Mouse (Mus musculus): Measurements from ENCODE around the gene Olfml2a. TPM values are rescaled to one million over a fixed set of nuclear protein-coding genes. Genes with fewer than 3 reads are reported as not detected.
A peak's percentile ranks its signal among the peaks of the same experiment; 100 is the strongest.

The Olfml2a gene
- polyA plus RNA-seq, 1 experiment from 2014 or later = 1.5 TPM

DNA sequence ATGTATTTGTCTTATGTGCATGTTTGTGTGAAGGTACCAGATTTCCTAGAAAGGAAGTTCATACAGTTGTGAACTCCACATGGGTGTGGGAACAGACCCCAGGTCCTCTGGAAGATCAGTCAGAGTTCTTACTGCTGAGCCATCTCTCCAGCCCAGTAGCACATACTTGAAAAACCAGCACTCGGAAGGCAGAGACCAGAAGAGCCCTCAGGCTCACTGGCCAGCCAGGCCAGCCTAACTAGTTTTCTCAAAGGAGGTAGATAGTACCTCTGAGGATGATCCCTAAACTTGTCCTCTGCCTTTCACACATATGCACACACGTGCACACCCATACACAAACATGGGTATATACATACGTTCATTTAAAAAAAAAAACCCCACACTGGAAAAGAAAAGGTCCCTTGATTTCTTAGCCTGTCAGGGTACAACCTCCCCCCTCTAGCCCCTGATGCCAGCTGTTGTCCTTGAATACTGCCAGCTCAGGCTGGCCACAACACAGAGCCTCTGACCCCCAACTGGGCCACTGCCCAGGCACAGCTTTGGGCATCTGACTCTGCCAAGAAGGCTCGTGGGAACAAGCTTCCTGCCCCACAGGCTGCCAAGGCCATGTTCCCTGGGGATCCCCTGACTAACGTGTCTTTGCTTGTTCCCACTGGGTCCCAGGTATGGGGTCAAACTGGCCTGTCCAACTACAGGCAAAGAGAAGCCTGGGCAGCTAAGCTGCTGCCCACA, 21.5 kb downstream of the Olfml2a start:
- Histone ChIP-seq H3K36me3 (ENCODE audit: control insufficient read depth, insufficient read depth) (no peaks in the 10 kb centered on the region), H3K27me3 (replicated peaks; ENCODE audit: control insufficient read depth, insufficient read depth, low read length) (no peaks in the 10 kb centered on the region), H3K4me1 (replicated peaks; ENCODE audit: control insufficient read depth, insufficient read depth, low read length) (no peaks in the 10 kb centered on the region), H3K27ac (ENCODE audit: low read depth, low read length) (no peak overlapping the region), H3K4me3 (ENCODE audit: low read depth, low read length) (no peak overlapping the region), H3K9me3 (ENCODE audit: control insufficient read depth) (no peaks in the 10 kb centered on the region), H3K4me2 (replicated peaks; ENCODE audit: low read depth) (no peak overlapping the region), H3K9ac (ENCODE audit: low read depth, low read length) (no peak overlapping the region)
- WGBS = 83% methylated on average over 5 of the region's 5 CpGs
- no peak for ATAC-seq
- no peak for TF ChIP-seq CTCF (IDR thresholded peaks at IDR 0.05; ENCODE audit: low read depth)

DNA sequence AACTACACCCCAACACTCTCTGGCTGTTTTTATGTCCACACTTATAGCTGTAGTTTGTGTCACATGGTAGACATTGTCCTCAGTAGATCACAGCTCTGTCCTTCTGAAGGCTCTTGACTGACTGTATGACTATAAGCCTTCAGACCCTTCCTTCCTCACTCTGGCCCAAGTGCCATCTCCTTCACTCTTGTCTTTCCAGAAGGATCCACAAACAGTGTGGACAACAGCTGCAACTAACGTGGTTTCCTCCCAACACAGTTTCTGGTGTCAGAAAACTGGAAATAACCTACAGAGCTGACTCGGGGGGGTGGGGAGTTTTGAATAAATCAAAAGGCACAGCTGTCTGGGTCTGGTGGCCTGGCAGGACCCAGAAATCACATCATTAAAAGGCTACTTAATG, 24.3 kb downstream of the Olfml2a start:
- Histone ChIP-seq H3K4me1 (replicated peaks; ENCODE audit: control insufficient read depth, insufficient read depth, low read length) (no peaks in the 10 kb centered on the region), H3K9ac (ENCODE audit: low read depth, low read length) (no peak overlapping the region), H3K36me3 (ENCODE audit: control insufficient read depth, insufficient read depth) (no peaks in the 10 kb centered on the region), H3K4me2 (replicated peaks; ENCODE audit: low read depth) (no peak overlapping the region), H3K27me3 (replicated peaks; ENCODE audit: control insufficient read depth, insufficient read depth, low read length) (no peaks in the 10 kb centered on the region), H3K27ac (ENCODE audit: low read depth, low read length) (no peak overlapping the region), H3K4me3 (ENCODE audit: low read depth, low read length) (no peak overlapping the region), H3K9me3 (ENCODE audit: control insufficient read depth) (no peaks in the 10 kb centered on the region)
- WGBS = 69% methylated on average over 2 of the region's 2 CpGs
- TF ChIP-seq CTCF (IDR thresholded peaks at IDR 0.05; ENCODE audit: low read depth) = no peak
- no peak for ATAC-seq

DNA sequence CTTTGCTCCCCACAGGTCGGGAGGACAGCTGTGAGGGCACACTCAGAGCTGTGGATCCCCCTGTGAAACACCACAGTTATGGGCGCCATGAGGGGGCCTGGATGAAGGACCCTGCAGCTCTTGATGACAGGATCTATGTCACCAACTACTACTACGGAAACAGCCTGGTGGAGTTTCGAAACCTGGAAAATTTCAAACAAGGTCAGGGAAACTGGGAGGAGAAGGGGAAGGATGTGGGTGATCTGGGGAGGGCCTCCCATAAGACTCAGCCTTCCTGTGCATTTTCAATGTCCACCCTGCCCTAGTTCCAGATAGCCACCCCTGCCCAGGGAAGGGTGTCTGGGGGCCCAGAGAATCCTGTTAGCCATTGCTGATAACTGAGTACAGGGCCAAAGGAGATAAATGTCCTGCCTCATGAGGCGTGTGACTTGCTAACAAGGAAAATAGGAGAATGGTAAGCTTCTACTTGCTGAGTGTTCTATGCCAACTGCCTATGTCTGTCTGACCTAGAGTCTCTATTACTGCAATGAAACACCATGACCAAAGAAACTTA, 26.0 kb downstream of the Olfml2a start:
- WGBS = 78% methylated on average over 5 of the region's 5 CpGs
- Histone ChIP-seq H3K4me2 (replicated peaks; ENCODE audit: low read depth) (no peak overlapping the region), H3K27ac (ENCODE audit: low read depth, low read length) (no peak overlapping the region), H3K9me3 (ENCODE audit: control insufficient read depth) (no peaks in the 10 kb centered on the region), H3K4me1 (replicated peaks; ENCODE audit: control insufficient read depth, insufficient read depth, low read length) (no peaks in the 10 kb centered on the region), H3K27me3 (replicated peaks; ENCODE audit: control insufficient read depth, insufficient read depth, low read length) (no peaks in the 10 kb centered on the region), H3K9ac (ENCODE audit: low read depth, low read length) (no peak overlapping the region), H3K36me3 (ENCODE audit: control insufficient read depth, insufficient read depth) (no peaks in the 10 kb centered on the region), H3K4me3 (ENCODE audit: low read depth, low read length) (no peak overlapping the region)
- no peak for ATAC-seq
- TF ChIP-seq CTCF (IDR thresholded peaks at IDR 0.05; ENCODE audit: low read depth) = no peak

DNA sequence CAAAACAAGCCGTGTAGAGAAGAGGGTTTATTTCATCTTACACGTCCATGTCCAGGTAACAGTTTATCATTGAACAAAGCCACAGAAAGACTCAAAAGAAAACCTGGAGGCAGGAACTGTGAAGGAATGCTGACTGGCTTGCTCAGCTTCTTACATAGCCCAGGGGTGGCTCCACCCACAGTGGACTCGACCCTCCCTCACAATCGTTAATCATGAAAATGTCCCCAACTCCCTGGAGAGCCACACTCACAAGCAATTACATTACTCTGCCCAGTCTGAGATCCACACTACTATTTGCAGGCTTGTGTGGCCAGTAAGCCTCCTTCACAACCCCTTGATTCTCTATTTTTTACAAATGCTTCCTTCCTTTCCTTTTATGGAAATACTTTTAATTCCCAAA, 32.4 kb downstream of the Olfml2a start:
- H3K9ac ChIP-seq (ENCODE audit: low read depth, low read length) = no peak overlapping the region
- TF ChIP-seq CTCF (IDR thresholded peaks at IDR 0.05; ENCODE audit: low read depth) = no peak
- H3K9me3 ChIP-seq (ENCODE audit: control insufficient read depth) = no peaks in the 10 kb centered on the region
- H3K36me3 ChIP-seq (ENCODE audit: control insufficient read depth, insufficient read depth) = no peaks in the 10 kb centered on the region
- 24% methylated on average over 4 of the region's 4 CpGs for WGBS
- no peaks in the 10 kb centered on the region for H3K4me1 ChIP-seq (replicated peaks; ENCODE audit: control insufficient read depth, insufficient read depth, low read length)
- ATAC-seq = no peak
- H3K4me3 ChIP-seq (ENCODE audit: low read depth, low read length) = no peak overlapping the region
- H3K27me3 ChIP-seq (replicated peaks; ENCODE audit: control insufficient read depth, insufficient read depth, low read length) = no peaks in the 10 kb centered on the region
- H3K27ac ChIP-seq (ENCODE audit: low read depth, low read length) = no peak overlapping the region
- H3K4me2 ChIP-seq (replicated peaks; ENCODE audit: low read depth) = no peak overlapping the region

DNA sequence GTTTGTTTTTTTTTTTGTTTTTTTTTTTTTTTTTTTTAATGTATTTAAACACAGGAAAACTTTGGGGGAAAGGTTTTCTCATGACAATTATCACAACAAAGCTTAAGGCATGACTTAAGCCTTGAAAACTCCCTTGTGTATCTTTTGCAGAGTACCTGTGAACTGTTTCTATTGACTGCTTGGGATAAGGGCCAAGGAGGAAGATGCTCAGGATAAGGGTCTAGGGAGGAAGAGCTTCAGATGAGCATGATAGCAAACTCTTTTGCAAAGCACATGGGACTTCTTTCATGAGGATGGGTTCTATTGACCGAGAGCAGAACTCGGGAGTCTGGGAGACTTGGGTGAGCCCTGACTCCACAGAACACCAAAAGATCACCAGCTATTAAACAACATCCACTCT, 37.9 kb downstream of the Olfml2a start:
- no peaks in the 10 kb centered on the region for H3K9me3 ChIP-seq (ENCODE audit: control insufficient read depth)
- H3K9ac ChIP-seq (ENCODE audit: low read depth, low read length) = no peak overlapping the region
- H3K4me1 ChIP-seq (replicated peaks; ENCODE audit: control insufficient read depth, insufficient read depth, low read length) = no peaks in the 10 kb centered on the region
- H3K36me3 ChIP-seq (ENCODE audit: control insufficient read depth, insufficient read depth) = no peaks in the 10 kb centered on the region
- H3K27ac ChIP-seq (ENCODE audit: low read depth, low read length) = no peak overlapping the region
- TF ChIP-seq CTCF (IDR thresholded peaks at IDR 0.05; ENCODE audit: low read depth) = no peak
- no peak for ATAC-seq
- H3K4me2 ChIP-seq (replicated peaks; ENCODE audit: low read depth) = no peak overlapping the region
- no peaks in the 10 kb centered on the region for H3K27me3 ChIP-seq (replicated peaks; ENCODE audit: control insufficient read depth, insufficient read depth, low read length)
- no peak overlapping the region for H3K4me3 ChIP-seq (ENCODE audit: low read depth, low read length)
- WGBS = 73% methylated on average over 2 of the region's 2 CpGs

DNA sequence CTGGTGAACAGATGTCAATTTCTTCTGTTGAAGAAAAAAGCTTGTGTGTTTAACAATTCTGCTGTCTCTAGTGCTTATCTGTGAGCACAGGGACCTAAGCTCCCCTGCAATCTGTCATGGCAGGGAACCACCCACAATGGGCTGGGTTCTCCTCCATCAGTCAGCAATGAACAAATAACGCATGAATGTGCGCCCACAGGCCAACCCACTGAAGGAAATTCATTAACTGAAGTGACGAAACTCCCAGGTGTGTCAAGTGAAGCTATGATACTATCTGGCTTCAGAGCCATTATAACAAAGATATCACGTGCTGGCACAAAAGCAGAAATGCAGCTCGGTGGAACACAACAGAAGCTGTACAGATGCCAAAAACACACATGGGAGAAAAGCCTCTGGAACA, 38.3 kb downstream of the Olfml2a start:
- no peak overlapping the region for H3K4me2 ChIP-seq (replicated peaks; ENCODE audit: low read depth)
- H3K4me1 ChIP-seq (replicated peaks; ENCODE audit: control insufficient read depth, insufficient read depth, low read length) = no peaks in the 10 kb centered on the region
- H3K9me3 ChIP-seq (ENCODE audit: control insufficient read depth) = no peaks in the 10 kb centered on the region
- 33% methylated on average over 5 of the region's 5 CpGs for WGBS
- H3K36me3 ChIP-seq (ENCODE audit: control insufficient read depth, insufficient read depth) = no peaks in the 10 kb centered on the region
- H3K27me3 ChIP-seq (replicated peaks; ENCODE audit: control insufficient read depth, insufficient read depth, low read length) = no peaks in the 10 kb centered on the region
- no peak overlapping the region for H3K27ac ChIP-seq (ENCODE audit: low read depth, low read length)
- ATAC-seq = peak; percentile 73
- H3K9ac ChIP-seq (ENCODE audit: low read depth, low read length) = no peak overlapping the region
- no peak overlapping the region for H3K4me3 ChIP-seq (ENCODE audit: low read depth, low read length)
- TF ChIP-seq CTCF (IDR thresholded peaks at IDR 0.05; ENCODE audit: low read depth) = no peak
